Mouse (Mus musculus): Measurements from ENCODE around the gene Hivep3.

Hivep3 gene

DNA sequence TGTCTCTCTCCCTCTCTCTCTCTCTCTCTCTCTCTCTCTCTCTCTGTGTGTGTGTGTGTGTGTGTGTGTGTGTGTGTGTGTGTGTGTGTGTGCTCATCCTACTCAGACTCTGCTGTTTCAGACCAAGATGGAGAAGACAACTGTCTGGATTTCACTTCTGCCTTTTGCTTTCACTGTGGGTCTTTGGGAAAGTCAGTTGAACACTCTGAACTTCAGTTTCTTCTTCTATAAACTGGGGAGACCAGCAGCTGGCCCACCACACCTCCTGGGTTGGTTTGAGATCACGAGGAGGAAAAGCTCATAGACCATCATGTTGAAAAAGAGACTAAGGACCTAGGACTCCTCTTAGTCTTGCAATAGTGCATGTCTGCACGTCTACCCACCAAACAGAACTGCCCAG, 246.3 kb downstream of the Hivep3 start:
- DNase-seq: no peak

DNA sequence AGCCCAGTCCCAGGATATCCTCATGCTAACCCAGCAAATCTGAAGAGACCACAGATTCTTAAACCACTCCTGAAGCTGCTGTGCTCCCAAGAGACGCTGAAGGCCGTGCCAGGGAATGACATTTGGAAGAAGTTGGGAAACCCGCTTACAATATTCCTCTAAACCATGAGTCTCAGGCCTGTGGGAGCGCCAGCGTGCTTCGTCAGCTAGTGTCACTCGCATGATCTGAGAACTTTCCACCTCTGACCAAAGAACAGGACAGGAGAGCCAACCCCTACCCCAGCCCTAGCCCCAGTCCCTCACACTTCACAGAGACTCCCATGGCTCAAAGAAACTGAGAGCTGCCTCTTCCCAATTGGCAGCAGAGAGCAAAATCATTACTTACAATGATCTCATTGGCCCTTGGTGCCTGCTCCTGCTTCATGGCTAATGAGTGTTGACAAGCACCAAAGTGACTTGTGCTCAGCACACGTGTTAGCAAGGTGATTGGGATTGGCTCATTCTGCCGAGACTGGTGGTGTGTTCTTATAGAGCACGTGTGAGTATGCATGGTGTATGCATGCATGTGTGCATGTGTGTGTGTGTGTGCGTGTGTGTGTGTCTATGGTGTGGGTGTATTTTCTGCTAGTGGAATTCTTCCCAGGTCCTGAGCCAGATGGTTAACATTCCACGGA, 247.6 kb downstream of the Hivep3 start:
- peak; percentile 92 for DNase-seq

DNA sequence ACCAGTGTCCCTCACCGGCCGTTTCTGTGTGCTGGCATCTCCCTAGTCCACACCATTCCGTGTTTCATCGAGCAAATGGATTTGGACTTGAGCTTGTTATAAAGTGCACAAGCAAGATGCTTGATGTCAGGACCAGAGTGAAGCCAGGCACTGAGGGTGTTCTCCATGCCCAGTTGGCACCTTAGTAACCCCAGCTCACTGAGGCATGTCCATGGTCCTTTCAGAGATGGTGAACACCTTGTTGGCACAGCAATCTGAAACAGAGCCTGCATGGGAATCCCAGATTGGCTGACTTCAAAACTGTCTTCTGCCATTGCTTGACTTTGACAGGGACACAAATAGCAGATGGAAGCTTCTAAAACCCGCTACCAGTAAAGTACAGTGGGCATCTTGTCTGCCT, 252.5 kb downstream of the Hivep3 start:
- no peak for DNase-seq

DNA sequence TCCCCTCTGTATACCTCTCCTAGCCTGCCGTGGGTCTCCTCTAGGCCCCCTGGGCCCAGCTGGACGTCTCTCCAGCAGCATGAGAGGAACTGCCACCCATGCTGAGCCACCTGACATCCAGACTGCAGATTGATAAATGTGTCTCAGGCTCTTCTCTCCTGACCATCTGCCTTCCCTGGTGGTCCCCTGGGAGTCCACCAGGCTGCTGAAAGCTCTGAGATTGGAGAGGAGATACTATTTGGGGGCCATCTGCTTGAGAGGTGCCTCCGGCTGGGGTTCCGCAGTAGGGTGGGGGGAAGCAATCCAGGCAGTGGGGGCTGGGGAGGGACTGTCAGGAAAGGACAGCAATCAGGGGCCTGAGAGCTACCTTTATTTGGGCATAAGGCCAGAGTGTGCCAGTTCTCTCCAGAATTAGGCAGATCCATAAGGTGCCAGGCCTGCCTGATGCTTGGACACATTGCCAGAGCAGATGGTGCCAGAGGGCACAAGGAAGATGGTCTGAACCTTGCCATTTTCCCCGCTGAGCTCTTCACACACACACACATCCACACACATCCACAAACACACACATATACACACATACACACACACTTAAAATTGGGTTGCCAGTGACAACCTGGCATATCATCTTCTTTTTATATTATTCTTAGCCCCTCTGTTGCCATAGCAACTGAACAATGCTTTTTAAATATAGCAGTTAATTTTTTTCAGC, 253.2 kb downstream of the Hivep3 start:
- DNase-seq: no peak

DNA sequence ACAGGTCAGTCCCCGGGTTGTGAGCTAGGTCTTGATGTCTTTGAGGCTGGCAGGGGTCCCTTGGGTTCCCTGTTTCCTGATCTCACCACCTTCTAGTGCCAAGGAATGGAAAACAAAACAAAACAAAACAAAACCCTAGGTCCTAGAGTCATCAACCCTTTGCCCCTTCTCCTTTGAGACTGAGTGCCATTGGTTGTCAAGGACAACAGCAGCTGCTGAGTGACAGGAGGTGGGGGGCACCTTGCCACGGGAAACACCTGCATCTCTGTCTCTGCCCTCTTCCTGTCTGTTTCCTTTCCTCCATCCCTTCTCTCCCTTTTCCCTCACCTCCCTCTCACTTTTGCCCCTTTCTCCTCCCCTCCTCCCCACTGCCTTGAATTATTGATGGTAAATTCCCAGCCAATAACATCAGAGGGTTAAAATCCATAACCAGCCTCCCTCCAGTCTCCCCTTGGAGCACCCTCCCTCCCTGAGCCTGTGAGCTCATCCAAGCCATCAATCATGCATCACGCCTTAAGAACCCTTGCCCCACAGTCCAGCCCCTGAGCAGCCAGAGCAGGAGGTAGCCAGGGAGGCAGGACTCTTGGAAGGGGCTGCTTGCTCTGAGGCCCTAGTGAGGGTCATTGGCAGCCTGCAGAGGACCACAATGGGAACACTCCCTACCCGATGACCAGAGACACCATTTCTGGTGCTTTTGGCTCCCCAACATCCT, 253.9 kb downstream of the Hivep3 start:
- DNase-seq: peak; percentile 81

DNA sequence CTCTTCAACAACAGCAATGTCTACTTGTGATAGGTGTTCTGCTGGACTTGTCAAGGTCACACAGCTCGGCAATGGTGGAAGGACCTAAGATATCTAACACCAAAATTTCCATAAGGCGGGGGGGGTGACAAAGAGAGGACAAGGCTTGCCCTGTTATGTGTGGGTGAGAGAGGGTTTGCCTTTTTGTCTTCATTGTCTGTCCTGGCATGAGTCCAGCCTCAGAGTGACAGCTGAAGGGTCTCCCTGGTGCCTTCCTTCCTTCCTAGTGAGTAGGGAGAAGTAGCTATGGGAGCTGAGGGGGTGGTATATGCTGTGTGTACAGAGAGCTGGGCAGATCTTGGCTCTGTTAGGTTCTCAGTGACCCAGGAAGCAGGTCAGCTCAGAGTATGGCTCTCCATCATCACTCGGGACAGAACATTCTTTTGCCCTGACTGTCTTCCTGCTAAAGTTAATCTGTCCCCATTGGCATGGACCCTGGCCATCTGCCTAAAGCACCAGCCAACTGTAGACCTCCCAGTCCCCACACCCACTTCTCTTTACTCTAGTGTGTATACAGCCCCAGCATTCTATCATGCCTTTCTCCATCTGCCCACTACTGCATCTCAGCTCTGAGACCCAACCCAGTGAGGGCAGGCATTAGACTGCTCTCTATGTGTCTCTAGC, 255.6 kb downstream of the Hivep3 start:
- DNase-seq: no peak

DNA sequence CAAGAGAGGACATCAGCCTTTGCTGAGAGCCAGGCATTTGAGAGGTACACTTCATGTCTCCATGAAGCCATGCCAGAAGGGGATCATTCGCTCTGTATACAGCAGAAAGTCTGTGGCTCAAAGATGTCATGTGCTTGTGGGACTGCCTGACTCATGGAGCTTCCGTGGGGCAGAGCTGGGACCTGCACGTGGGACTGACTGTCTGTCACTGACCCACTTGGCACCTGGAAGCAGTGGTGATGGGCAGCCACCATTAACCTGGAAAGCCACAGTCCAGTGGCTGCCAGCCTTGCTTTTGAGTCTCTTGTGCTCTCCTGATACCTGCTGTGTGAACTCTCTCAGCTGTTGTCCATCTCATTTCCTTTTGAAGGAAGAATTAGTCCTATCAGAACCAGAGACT, 256.8 kb downstream of the Hivep3 start:
- DNase-seq: peak; percentile 89

DNA sequence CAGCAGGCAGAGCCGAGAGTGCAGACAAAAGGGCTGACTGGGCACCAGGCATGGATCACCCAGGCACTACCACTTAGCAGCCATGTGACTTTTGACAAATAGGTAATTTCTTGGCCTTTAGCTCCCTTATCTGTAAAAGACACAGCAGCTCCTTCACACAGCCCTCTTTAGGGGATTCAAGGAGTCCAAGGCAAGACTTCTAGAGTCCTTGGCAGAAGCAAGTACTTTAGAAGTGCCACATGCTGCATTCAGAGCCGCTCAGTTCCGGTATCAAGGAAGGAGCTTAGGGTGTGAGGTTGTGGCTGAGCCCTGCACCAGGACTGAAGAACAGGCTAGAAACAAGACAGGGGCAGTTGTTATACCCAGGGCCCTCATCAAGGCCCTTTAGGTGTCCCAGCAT, 257.3 kb downstream of the Hivep3 start:
- no peak for DNase-seq

DNA sequence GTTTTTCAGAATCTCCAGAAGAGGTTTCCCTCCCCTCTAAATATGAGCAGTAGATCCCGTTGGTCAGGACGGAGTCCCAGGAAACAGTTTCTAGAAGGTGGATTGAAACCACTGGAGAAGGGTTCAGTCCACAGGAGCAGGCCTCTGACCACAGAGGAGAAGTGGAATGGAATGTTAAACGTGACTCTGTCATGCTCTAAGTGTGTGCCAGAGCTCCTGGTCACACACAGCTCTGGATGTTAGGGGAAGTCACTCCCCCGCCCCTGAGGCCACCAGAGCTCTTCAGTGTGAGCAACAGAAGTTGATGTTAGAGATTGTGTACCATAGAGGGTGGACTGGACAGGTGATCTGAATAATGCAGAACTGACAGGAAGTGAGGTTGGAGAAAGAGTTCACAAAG, 258.2 kb downstream of the Hivep3 start:
- no peak for DNase-seq

DNA sequence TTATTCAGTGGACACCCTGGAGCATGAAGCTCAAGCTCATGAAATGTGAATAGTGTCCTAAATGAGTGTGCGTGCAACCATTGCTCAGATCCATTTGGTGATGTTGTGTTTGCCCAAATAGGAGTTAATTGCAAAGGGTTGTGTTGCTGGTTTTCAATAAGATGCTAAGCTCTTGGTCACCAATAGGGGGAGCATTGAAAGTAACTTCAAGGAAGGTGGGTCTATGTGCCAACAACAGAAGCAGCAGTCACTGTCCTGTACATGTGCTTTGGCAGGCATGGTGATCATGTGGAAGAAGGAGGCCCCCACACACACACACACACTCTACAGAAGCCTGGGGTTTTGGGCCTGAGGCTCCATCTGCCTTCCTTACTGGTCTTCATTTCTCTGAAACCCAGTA, 262.8 kb downstream of the Hivep3 start:
- no peak for DNase-seq

DNA sequence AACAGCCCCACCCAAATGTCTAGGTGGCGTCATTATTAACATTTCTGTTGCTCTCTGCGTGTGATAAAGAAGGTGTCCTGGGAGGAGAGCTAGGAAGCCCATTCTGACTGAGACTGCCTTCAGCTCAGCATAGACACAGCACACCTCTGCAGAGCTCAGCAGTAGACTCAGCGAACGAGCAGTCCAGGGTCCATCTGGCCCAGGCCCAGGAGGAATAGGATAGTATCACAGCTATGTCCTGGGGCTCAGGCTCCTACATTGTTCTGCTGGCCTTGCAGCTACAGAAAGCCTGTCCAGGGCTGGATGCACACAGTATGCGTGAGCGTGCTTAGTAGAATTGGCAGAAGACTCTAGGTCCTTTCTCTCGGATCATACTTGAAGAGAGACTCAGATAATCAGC, 263.8 kb downstream of the Hivep3 start:
- no peak for DNase-seq

DNA sequence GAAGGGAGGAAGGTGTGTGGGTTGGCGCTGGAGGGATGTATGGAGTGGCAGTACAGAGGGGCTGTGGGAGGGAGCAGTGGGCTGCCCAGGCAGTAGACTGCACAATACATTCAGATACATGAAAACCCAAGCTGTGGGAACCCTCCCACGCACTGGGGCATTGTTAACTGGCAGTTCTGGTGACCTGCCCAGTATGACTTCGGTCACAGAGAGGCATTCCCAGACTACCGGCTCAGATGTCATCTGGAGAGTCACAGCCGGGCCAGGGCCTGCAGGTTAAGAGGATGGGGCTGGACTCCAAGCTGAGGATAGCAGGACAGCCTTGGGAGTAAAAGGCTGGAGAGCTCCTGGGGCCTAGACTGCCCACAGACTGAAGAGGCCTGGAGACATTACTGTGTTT, 265.3 kb downstream of the Hivep3 start:
- no peak for DNase-seq

DNA sequence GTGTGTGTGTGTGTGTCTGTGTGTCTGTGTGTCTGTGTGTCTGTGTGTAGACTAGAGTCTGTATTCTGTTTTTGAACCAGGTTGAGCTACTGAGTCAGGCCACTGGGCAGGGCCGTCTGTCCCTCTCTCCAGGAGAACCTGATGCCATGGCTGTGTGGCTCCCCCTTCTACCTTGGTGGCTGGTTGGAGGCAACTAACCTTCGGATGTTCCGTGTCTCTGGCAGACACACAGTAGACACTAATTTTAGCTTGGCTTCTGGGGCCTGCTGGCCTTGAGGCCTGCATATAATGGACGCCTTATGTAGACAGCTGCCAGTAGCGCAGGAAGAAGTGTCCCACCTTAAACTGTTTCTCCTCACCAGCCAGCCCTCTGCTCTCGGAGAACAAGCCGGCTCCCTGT, 267.3 kb downstream of the Hivep3 start:
- DNase-seq: no peak

DNA sequence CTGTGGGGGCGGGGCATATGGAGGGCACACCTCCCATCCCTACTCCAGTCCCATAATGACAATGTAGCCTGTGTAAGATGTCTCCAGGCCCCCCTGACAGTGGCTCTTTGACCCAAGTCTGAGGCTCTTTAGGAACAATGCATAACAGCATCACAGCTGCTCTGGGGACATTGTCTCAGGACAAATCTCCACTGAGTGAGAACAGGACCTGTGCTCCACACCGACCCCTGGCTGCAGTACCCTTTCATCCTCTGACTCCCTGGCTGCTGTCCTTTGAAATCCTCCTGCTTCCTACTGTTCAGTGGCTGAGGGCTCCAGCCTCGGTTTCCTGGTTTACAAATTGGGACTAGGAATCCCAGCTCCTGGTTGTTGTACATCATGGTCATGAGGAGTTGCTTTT, 269.4 kb downstream of the Hivep3 start:
- DNase-seq: no peak

DNA sequence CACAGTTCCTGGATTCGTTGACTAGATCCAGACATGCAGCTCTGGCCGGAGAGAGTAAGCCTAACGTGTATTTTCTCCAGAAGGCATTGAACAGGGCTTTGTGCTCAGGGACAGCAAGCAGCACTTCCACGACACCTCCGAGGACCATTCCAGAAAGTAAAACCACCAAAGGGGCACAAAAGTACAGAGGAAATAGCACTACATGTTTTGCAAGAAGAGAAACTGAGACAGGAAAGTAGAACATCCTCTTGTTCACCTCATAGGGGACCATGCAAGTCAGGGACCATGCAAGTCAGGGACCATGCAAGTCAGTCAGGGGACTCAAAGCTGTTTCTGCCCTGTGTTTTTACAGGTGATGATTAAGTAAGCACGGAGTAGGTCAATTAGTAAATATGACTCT, 272.5 kb downstream of the Hivep3 start:
- DNase-seq: no peak

DNA sequence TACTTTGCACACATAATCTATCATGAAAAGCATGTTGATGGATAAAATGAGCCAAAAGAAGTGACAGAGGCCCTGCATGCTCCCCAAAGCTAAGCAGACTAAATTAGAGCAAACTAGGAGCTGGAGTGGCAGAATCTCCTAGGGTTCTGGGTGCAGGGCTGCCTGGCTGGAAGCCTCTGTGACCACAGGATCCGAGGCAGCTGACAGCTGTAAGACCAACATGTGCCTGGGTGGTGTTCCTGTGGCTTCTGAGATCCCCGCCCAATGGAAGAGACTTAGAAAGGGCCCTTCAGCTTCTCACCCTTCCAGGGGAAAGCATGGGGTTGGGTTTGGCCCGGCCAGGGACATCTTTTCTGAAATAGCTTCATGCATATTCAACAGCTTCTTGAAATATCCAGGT, 274.3 kb downstream of the Hivep3 start:
- DNase-seq: no peak

DNA sequence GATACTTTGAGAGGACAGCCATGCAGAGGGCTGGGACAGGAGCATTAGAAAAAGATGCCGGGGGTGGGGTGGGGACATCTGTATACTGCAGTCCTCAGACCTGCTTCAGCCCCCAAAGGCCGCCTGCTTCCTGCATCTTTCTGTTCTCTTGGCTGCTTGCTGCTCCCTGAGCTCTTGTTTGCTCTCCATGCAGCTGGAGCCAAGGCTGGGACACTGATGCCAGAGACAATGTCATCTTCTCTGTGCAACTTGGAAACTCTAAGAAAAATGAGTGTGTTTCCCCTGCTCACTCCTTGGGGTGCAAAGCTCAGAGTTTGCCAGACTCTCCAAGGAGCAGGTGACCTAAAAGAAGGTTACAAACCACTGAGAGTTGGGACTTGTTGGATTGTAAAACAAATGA, 275.6 kb downstream of the Hivep3 start:
- no peak for DNase-seq

DNA sequence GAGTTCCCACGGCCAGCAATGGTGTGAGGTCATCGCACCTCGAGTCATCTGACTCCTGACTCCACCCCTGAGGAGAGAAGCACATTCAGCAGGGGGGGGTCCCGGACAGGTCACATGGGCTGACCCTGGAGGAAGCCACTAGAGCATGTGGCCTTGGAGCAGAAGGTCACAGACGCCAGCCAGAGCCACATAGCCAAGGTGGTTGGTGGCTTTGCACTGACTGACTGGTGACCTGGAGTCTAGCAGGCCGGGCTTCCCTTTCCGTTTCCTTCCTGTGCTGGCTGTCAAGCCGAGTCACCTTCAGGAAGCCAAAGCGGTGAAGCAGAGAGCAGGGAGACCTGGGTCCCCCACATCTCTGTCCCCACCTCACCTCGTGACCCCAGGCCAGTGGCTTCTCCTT, 278.2 kb downstream of the Hivep3 start:
- peak; percentile 95 for DNase-seq

DNA sequence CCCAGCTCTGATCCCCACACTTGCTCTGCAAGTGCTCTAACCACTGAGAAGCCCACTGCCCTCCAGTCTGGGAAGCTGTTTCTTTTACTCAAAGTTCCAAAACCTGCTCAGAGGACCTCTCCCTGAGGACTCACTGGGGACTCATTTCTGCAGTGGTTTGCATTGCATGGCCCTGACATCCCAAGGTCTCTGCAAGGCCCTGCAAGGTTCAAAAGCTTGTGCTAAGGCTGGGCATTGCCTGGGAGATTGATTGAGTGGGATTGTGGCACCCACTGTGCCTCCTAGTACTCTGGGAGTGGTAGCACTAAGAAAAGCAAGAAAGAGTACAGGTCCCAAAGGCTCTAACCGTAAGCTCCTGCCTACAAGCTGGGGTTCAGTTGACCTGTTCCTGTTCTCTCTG, 279.3 kb downstream of the Hivep3 start:
- no peak for DNase-seq

DNA sequence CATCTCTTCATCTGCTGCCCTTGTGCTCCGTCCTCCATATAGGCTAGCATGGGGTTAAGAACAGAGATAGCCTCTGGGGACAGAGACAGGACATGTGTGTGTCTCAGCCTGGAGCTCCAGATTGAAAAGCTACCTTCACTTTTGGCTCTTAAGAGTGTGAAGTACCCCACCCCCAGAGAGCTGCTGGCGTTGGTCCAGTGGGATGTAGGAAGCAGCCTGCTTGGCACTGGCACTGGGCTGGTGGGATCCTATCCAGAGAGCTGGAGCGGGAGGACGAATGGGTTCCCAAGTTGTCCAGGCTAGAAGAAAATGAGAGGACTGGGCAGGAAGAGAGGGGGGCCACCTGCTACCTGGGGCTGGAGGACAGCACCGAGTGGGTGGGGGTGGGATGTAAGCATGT, 284.8 kb downstream of the Hivep3 start:
- DNase-seq: no peak

DNA sequence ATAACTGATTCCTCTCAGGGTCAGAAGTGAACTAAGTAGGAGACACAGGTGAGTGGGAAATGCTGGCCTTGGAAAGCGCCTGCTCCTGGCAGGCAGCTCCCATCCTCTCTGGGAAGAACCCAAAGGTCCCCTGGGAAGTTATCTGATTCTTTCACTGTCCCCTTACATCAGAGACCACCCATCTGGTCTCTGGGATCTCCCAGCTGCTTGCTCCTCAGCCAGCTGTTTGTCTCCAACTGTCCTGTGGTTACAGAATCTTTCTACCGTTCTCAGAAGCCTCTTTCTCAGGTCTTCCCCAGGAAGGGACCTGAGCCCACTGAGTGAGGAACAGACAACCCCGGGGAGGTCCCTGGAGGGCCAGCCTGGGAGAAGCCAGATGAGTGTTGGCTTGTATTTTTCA, 288.8 kb downstream of the Hivep3 start:
- DNase-seq: no peak

DNA sequence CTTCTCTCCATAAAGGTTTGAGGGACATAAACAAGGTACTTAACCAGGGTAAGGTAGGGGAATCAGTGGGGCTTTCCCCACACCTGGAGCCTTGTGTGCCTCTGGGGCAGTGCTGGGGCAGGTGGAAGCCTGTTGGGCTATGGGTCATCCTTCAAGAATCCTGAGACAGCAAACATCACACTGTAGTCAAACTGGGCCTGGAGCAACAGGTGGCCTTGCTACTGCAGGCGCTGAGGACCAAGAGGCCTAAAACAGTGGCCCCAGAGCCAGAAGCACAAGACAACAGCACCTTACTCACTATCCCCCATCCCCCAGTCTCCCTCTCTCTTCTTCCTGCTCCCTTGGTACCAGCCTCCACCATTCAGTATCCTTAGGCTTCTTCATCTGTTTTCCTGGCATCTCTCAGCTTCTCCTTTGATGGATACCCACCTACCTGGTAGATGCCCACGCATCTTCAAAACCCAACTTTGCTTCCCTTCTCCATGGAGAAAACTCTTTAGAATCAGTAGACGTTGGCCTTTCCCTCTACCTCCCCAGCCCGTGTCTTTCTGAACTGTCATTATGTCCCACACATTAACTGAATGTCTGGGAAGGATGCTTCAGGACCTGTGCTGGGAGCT, 289.7 kb downstream of the Hivep3 start:
- no peak for DNase-seq

DNA sequence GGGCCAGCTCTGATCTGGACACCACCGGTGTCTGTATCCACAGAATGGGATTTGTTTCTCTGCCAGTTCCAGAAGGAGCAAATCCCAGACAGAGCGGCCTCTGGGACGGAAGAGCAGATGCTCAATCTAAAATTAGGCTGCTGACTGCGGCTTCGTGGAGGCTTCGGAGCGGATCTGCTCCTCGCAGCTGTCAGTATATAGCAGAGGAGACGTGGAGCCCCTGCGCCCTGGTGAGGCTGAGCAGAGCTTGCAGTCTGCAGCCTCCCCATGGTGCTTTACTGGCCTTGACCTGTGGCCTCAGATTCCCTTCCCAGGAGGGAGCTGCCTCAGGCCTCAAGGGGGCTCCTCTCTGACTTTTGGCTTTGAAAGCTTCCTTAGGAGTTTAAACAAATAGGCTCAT, 290.5 kb downstream of the Hivep3 start:
- DNase-seq: peak; percentile 97
